Mouse (Mus musculus): ENCODE results near the gene Sema6d. TPM values are rescaled to one million over a fixed set of nuclear protein-coding genes. Genes with fewer than 3 reads are reported as not detected.

Gene Sema6d
- polyA plus RNA-seq, 1 experiment from 2014 or later = 8.3 TPM

GRCm38 (mm10) chr2:124624247-124624929 is 534.6 kb downstream of the Sema6d start:
- Histone ChIP-seq H3K4me1 (0 out of 2 replicates have a peak, but pooled peaks cover 4% of the 10 kb centered on the region), H3K27me3 (replicated peaks; ENCODE audit: low read depth, poor library complexity, severe bottlenecking) (no peaks in the 10 kb centered on the region), H3K27ac (replicated peaks) (no peak overlapping the region), H3K9me3 (no peaks in the 10 kb centered on the region), H3K36me3 (replicated peaks) (no peaks in the 10 kb centered on the region), H3K4me3 (no peak overlapping the region)
- no peak for DNase-seq (ENCODE audit: low spot score)
- WGBS = 92% methylated on average over 10 of the region's 10 CpGs

DNA sequence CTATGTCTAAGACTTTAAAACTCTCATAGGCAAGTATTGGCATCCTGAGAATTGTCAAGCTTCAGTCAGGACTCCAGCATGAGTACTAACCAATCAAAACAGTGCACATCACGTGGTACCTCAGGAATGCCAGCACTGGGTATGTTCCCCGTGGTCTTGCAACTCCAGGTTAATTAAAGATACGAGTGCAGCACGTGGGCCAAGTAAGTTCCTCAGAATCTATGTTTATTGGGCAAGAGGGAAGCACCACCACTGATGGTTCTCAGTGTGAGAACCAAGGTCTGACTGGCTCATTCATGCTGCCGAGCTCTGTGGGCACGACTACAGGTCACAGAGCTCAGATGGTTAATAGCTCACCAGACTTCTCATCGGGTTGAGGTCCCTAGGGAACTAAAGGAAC is 536.7 kb downstream of the Sema6d start:
- no peaks in the 10 kb centered on the region for H3K27me3 ChIP-seq (replicated peaks; ENCODE audit: low read depth, poor library complexity, severe bottlenecking)
- no peak for DNase-seq (ENCODE audit: low spot score)
- WGBS = 81% methylated on average over 7 of the region's 7 CpGs
- H3K27ac ChIP-seq (replicated peaks) = no peak overlapping the region
- H3K9me3 ChIP-seq = no peaks in the 10 kb centered on the region
- H3K36me3 ChIP-seq (replicated peaks) = no peaks in the 10 kb centered on the region
- no peak overlapping the region for H3K4me3 ChIP-seq
- H3K4me1 ChIP-seq = 0 out of 2 replicates have a peak, but pooled peaks cover 4% of the 10 kb centered on the region

DNA sequence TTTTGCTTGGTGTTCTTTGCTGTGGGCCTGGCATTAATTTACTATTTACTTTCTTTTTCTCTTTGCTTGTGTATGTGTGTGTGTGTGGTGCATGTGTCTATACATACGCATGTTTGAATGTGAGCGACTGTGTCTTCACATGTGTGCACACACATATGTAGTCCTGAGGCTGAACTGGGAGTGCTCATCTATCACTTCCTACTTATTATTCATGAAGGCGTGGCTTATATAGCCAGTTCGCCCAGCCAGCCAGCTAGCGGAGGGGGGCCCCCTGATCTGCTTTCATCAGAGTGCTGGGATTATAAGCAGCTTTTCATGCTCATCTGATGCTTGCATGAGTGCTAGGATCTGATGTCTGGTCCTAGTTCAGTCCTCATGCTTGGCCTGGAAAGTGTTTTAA is 537.9 kb downstream of the Sema6d start:
- DNase-seq (ENCODE audit: low spot score) = no peak
- H3K27me3 ChIP-seq (replicated peaks; ENCODE audit: low read depth, poor library complexity, severe bottlenecking) = no peaks in the 10 kb centered on the region
- WGBS = 82% methylated on average over 5 of the region's 5 CpGs
- no peak overlapping the region for H3K27ac ChIP-seq (replicated peaks)
- no peaks in the 10 kb centered on the region for H3K36me3 ChIP-seq (replicated peaks)
- no peak overlapping the region for H3K4me3 ChIP-seq
- 0 out of 2 replicates have a peak, but pooled peaks cover 4% of the 10 kb centered on the region for H3K4me1 ChIP-seq
- H3K9me3 ChIP-seq = no peaks in the 10 kb centered on the region

DNA sequence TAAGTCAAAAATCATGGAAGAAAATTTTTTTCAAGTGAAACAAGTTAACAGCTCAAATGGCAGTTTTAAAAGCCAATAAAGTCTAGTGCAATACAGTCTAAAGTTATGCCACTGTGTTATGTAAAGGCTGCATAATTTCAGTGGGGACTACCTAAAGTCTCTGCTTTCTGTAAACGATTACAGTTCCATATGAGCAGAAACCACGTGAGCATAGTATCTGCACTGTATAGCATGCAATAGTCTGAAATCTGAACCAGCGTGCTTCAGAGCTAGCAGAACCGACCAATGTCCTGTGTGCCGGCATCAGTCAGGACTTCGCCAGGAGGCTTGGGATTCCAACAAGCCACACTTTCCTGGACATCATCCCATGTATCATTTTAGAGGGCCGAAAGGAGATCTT is 538.9 kb downstream of the Sema6d start:
- no peaks in the 10 kb centered on the region for H3K9me3 ChIP-seq
- H3K4me1 ChIP-seq = 0 out of 2 replicates have a peak, but pooled peaks cover 4% of the 10 kb centered on the region
- no peak overlapping the region for H3K27ac ChIP-seq (replicated peaks)
- 89% methylated on average over 7 of the region's 7 CpGs for WGBS
- no peak overlapping the region for H3K4me3 ChIP-seq
- no peak for DNase-seq (ENCODE audit: low spot score)
- H3K27me3 ChIP-seq (replicated peaks; ENCODE audit: low read depth, poor library complexity, severe bottlenecking) = no peaks in the 10 kb centered on the region
- H3K36me3 ChIP-seq (replicated peaks) = no peaks in the 10 kb centered on the region

DNA sequence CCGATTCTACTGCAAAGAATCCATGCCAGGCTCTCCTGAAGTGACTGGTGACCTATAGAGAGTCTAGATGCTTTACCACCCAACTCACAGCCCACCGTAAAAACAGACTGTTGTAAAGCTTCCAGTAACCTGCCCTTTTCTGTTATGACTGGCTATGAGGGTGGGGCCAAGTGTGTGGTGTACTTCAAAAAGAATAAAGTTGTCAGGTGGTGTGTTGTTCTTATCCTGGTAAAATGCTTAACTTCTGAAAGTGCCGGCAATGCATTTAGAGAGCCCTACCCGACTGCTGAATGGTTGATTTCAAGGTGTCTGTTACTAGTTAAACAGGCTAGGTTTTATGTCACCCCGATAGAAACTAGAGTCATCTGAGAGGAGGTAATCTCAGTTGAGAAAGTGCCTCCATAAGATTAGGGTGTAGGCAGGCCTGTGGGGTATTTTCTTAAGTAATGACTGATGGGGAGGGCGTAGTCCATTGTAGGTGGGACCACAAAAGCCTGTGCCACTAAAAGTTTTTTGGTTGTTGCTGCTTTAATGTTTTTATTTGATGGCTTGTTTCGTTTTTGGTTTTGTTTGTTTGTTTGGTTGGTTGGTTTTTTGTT is 544.7 kb downstream of the Sema6d start:
- Histone ChIP-seq H3K4me3 (no peak overlapping the region), H3K36me3 (replicated peaks) (no peaks in the 10 kb centered on the region), H3K27me3 (replicated peaks; ENCODE audit: low read depth, poor library complexity, severe bottlenecking) (no peaks in the 10 kb centered on the region), H3K4me1 (peaks cover 7% of the 10 kb centered on the region; the same call in 1 of the 2 replicates), H3K9me3 (no peaks in the 10 kb centered on the region), H3K27ac (replicated peaks) (no peak overlapping the region)
- DNase-seq (ENCODE audit: low spot score) = no peak
- WGBS = 89% methylated on average over 7 of the region's 7 CpGs

- Histone ChIP-seq H3K27ac (replicated peaks) (no peak overlapping the region), H3K4me1 (peaks cover 7% of the 10 kb centered on the region; the same call in 1 of the 2 replicates), H3K4me3 (no peak overlapping the region), H3K27me3 (replicated peaks; ENCODE audit: low read depth, poor library complexity, severe bottlenecking) (no peaks in the 10 kb centered on the region), H3K9me3 (no peaks in the 10 kb centered on the region), H3K36me3 (replicated peaks) (no peaks in the 10 kb centered on the region)
- no peak for DNase-seq (ENCODE audit: low spot score)
- 62% methylated on average over 8 of the region's 8 CpGs for WGBS
Observed at GRCm38 (mm10) chr2:124635271-124635865, 545.6 kb downstream of the Sema6d start.

- no peak for DNase-seq (ENCODE audit: low spot score)
- 47% methylated on average over 4 of the region's 4 CpGs for WGBS
- peaks cover 9% of the 10 kb centered on the region; the same call in 1 of the 2 replicates for H3K4me1 ChIP-seq
Observed at GRCm38 (mm10) chr2:124637080-124637479, 547.3 kb downstream of the Sema6d start.

GRCm38 (mm10) chr2:124639221-124639963 is 549.6 kb downstream of the Sema6d start:
- DNase-seq (ENCODE audit: low spot score) = no peak
- WGBS = 78% methylated on average over 5 of the region's 5 CpGs
- no peak overlapping the region for H3K27ac ChIP-seq (replicated peaks)
- no peaks in the 10 kb centered on the region for H3K27me3 ChIP-seq (replicated peaks; ENCODE audit: low read depth, poor library complexity, severe bottlenecking)
- no peaks in the 10 kb centered on the region for H3K36me3 ChIP-seq (replicated peaks)
- H3K4me1 ChIP-seq = peaks cover 9% of the 10 kb centered on the region
- H3K4me3 ChIP-seq = no peak overlapping the region
- H3K9me3 ChIP-seq = no peaks in the 10 kb centered on the region

More at GRCm38 (mm10) chr2:124637080-124637479, 547.3 kb downstream of the Sema6d start:
- H3K9me3 ChIP-seq = no peaks in the 10 kb centered on the region
- H3K27me3 ChIP-seq (replicated peaks; ENCODE audit: low read depth, poor library complexity, severe bottlenecking) = no peaks in the 10 kb centered on the region
- no peaks in the 10 kb centered on the region for H3K36me3 ChIP-seq (replicated peaks)
- no peak overlapping the region for H3K27ac ChIP-seq (replicated peaks)
- no peak overlapping the region for H3K4me3 ChIP-seq

GRCm38 (mm10) chr2:124640500-124641193 is 550.9 kb downstream of the Sema6d start:
- WGBS = 46% methylated on average over 6 of the region's 6 CpGs
- DNase-seq (ENCODE audit: low spot score) = no peak
- Histone ChIP-seq H3K27ac (replicated peaks) (no peak overlapping the region), H3K4me3 (no peak overlapping the region), H3K9me3 (no peaks in the 10 kb centered on the region), H3K27me3 (replicated peaks; ENCODE audit: low read depth, poor library complexity, severe bottlenecking) (no peaks in the 10 kb centered on the region), H3K4me1 (peaks cover 5% of the 10 kb centered on the region), H3K36me3 (replicated peaks) (no peaks in the 10 kb centered on the region)

DNA sequence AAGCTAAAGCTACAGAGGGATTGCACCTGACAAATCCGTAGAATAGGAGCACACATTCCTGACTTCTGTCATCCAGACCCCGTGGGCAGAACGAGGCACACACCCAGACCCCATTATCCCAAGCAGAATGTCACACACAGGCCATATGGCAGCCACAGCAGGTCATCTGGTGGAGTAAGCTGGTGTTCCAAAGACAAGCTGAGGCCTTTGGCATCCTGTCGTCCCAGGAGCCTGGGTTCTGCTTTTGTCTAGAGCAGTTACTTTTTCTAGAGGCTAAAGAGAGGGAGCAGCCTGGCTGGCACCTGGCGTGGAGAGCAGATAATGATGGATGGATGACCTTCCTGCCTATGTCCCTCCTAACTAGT is 551.4 kb downstream of the Sema6d start:
- Histone ChIP-seq H3K36me3 (replicated peaks) (no peaks in the 10 kb centered on the region), H3K27me3 (replicated peaks; ENCODE audit: low read depth, poor library complexity, severe bottlenecking) (no peaks in the 10 kb centered on the region), H3K4me3 (no peak overlapping the region), H3K9me3 (no peaks in the 10 kb centered on the region), H3K4me1 (peaks cover 2% of the 10 kb centered on the region), H3K27ac (replicated peaks) (no peak overlapping the region)
- DNase-seq (ENCODE audit: low spot score) = no peak
- 38% methylated on average over 5 of the region's 5 CpGs for WGBS

DNA sequence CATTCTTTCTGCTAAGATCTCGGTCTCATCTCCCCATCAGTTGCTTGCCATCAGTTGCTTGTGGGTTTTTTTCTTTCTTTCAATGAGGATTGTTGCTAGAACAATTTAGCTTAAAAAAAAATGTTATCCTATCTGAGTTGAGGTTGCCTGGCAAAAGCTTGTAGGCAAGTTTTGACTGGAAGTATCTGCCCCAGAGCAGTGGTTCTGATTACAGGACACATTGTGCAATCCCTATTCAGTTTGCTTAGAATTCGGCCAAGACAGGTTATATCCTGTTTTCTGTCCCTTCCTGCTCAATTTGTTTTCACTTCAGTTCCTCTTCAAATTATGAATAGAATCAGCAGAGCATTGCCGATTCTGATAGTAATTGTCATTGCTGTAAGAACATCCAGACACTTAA is 552.4 kb downstream of the Sema6d start:
- no peak overlapping the region for H3K27ac ChIP-seq (replicated peaks)
- WGBS = 75% methylated on average over 3 of the region's 3 CpGs
- H3K4me1 ChIP-seq = peaks cover 2% of the 10 kb centered on the region
- H3K36me3 ChIP-seq (replicated peaks) = no peaks in the 10 kb centered on the region
- no peaks in the 10 kb centered on the region for H3K9me3 ChIP-seq
- no peak for DNase-seq (ENCODE audit: low spot score)
- H3K27me3 ChIP-seq (replicated peaks; ENCODE audit: low read depth, poor library complexity, severe bottlenecking) = no peaks in the 10 kb centered on the region
- H3K4me3 ChIP-seq = no peak overlapping the region

- Histone ChIP-seq H3K4me3 (no peak overlapping the region), H3K4me1 (no peaks in the 10 kb centered on the region), H3K27me3 (replicated peaks; ENCODE audit: low read depth, poor library complexity, severe bottlenecking) (no peaks in the 10 kb centered on the region), H3K36me3 (replicated peaks) (no peaks in the 10 kb centered on the region), H3K27ac (replicated peaks) (no peak overlapping the region), H3K9me3 (no peaks in the 10 kb centered on the region)
- no peak for DNase-seq (ENCODE audit: low spot score)
- WGBS = 93% methylated on average over 2 of the region's 2 CpGs
Observed at GRCm38 (mm10) chr2:124650609-124651008, 560.8 kb downstream of the Sema6d start.
